Mouse (Mus musculus) ovary, adult 10 weeks (tissue): Measurements from ENCODE around the gene Cwh43. TPM values are rescaled to one million over a fixed set of nuclear protein-coding genes. Genes with fewer than 3 reads are reported as not detected.

Source experiments
- polyA plus RNA-seq: library from polyadenylated mRNA; stranded (reverse); fragments of 350-450 nt; fragmentation: Illumina TruSeq; extraction: RNeasy Lipid Tissue Mini Kit (QIAGEN cat#74804); gene quantifications from one replicate; pipeline ENCODE4 v1.2.3, GENCODE M21; 2014

The Cwh43 gene
- 2.6 TPM for polyA plus RNA-seq

GRCm38 (mm10) chr5:73405981-73406722, at the start of gene Cwh43:
Gene Cwh43, plus strand, starts transcription at chr5:73406075.

GRCm38 (mm10) chr5:73480700-73481099, 74.8 kb downstream of the Cwh43 start, which contains the start of gene Dcun1d4:
Gene Dcun1d4, plus strand, starts transcription at chr5:73481000.

Other genes with a start within 250 kb of the Cwh43 start
- gene Fryl, start 149.5 kb upstream of the Cwh43 start, polyA plus RNA-seq = 113 TPM
- gene Ociad1, start 113.3 kb upstream of the Cwh43 start, polyA plus RNA-seq = 527 TPM
- 6.8 TPM for gene Ociad2, start 65.0 kb upstream of the Cwh43 start, polyA plus RNA-seq
- gene Dcun1d4, start 74.9 kb downstream of the Cwh43 start, polyA plus RNA-seq = 65.1 TPM
- gene Lrrc66, start 226.5 kb downstream of the Cwh43 start, polyA plus RNA-seq = 1.5 TPM
- 52.1 TPM for gene Sgcb, start 241.7 kb downstream of the Cwh43 start, polyA plus RNA-seq
- 5.2 TPM for gene Spata18, start 245.3 kb downstream of the Cwh43 start, polyA plus RNA-seq